Mouse (Mus musculus): ENCODE measurements around the gene Slf2. TPM values are rescaled to one million over a fixed set of nuclear protein-coding genes. Genes with fewer than 3 reads are reported as not detected.

Slf2 gene
- polyA plus RNA-seq, 1 experiment from 2014 or later, result 56.7 TPM

GRCm38 (mm10) chr19:45013581-45014225, 82.8 kb downstream of the Slf2 start:
- no peak overlapping the region; the same call in 1 of the 2 replicates for H3K9ac ChIP-seq (replicated peaks; ENCODE audit: low read depth, low read length)
- no peaks in the 10 kb centered on the region for H3K27me3 ChIP-seq (ENCODE audit: control insufficient read depth, insufficient read depth, low read length)
- no peak overlapping the region for H3K4me3 ChIP-seq (ENCODE audit: low read depth, low read length)
- peaks cover 26% of the 10 kb centered on the region for H3K36me3 ChIP-seq (ENCODE audit: control insufficient read depth, insufficient read depth, low read length)
- H3K27ac ChIP-seq (ENCODE audit: low read length), result peak overlapping the region; percentile 99; the same call in 1 of the 2 replicates
- H3K4me2 ChIP-seq (replicated peaks; ENCODE audit: low read depth, low read length), result peak overlapping the region; percentile 91; the same call in 1 of the 2 replicates
- no peak for ATAC-seq (ENCODE audit: insufficient number of reproducible peaks, insufficient read depth, low FRiP score, low read depth)
- 45% methylated on average over 6 of the region's 6 CpGs for WGBS
- H3K4me1 ChIP-seq (ENCODE audit: control insufficient read depth, insufficient read depth, low read length), result peaks cover 16% of the 10 kb centered on the region; the same call in 1 of the 2 replicates
- no peaks in the 10 kb centered on the region for H3K9me3 ChIP-seq (ENCODE audit: control insufficient read depth, low read depth, low read length)

DNA sequence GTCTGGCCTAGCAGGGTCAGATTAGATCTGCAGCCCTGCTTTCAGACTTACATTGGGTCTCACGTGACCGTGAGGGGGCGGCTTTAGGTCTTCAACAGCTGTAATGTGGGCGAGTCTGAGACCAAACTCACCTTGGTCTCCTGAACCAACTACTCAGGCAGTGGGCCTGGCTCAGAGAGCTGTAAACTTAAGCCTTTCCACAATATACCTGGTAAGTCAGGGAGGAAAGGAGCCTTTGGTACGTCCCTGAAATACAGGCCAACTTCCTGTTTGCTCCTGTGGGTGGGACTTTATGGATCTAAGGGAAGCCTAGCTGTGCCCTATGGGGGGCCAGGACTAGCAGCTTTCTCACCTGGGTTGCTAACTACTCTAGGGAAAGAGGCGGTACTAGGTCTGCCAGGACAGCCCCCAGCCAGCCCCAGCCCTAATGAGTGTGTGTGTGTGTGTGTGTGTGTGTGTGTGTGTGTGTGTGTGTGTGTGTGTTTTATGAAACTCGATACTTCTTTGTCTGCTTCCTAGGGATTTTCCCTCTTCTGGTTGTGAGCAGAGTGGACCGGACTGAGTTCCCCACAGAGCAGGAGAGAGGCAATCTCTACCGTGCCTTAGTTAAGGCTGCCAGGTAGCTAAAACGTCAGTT, 83.5 kb downstream of the Slf2 start, which contains the start of gene Lzts2:
Lzts2 (plus strand) TSS at position 80 of the 637 bp plus-strand sequence.
- Histone ChIP-seq H3K9me3 (ENCODE audit: control insufficient read depth, low read depth, low read length) (no peaks in the 10 kb centered on the region), H3K36me3 (ENCODE audit: control insufficient read depth, insufficient read depth, low read length) (peaks cover 22% of the 10 kb centered on the region), H3K27me3 (ENCODE audit: control insufficient read depth, insufficient read depth, low read length) (no peaks in the 10 kb centered on the region), H3K9ac (replicated peaks; ENCODE audit: low read depth, low read length) (peak within 1 kb of the TSS; percentile 28; the same call in 1 of the 2 replicates), H3K4me3 (ENCODE audit: low read depth, low read length) (peak within 1 kb of the TSS; percentile 87), H3K27ac (ENCODE audit: low read length) (peak within 1 kb of the TSS; percentile 99), H3K4me2 (replicated peaks; ENCODE audit: low read depth, low read length) (peak within 1 kb of the TSS; percentile 91), H3K4me1 (ENCODE audit: control insufficient read depth, insufficient read depth, low read length) (peaks cover 22% of the 10 kb centered on the region)
- WGBS, result 6% methylated on average over 10 of the region's 10 CpGs
- peak; percentile 29 for ATAC-seq (ENCODE audit: insufficient number of reproducible peaks, insufficient read depth, low FRiP score, low read depth)

- WGBS, result 0% methylated on average over 25 of the region's 25 CpGs
- H3K4me2 ChIP-seq (replicated peaks; ENCODE audit: low read depth, low read length), result peak overlapping the region; percentile 91
- peak overlapping the region; percentile 28; the same call in 1 of the 2 replicates for H3K9ac ChIP-seq (replicated peaks; ENCODE audit: low read depth, low read length)
- ATAC-seq (ENCODE audit: insufficient number of reproducible peaks, insufficient read depth, low FRiP score, low read depth), result peak; percentile 8; the same call in 1 of the 2 replicates
- H3K36me3 ChIP-seq (ENCODE audit: control insufficient read depth, insufficient read depth, low read length), result peaks cover 18% of the 10 kb centered on the region
- no peaks in the 10 kb centered on the region for H3K9me3 ChIP-seq (ENCODE audit: control insufficient read depth, low read depth, low read length)
- H3K27me3 ChIP-seq (ENCODE audit: control insufficient read depth, insufficient read depth, low read length), result no peaks in the 10 kb centered on the region
- peak overlapping the region; percentile 87 for H3K4me3 ChIP-seq (ENCODE audit: low read depth, low read length)
- peaks cover 27% of the 10 kb centered on the region for H3K4me1 ChIP-seq (ENCODE audit: control insufficient read depth, insufficient read depth, low read length)
- H3K27ac ChIP-seq (ENCODE audit: low read length), result peak overlapping the region; percentile 99
These were observed 84.0 kb downstream of the Slf2 start for GRCm38 (mm10) chr19:45014981-45015402.

GRCm38 (mm10) chr19:45015518-45016281, 84.7 kb downstream of the Slf2 start:
- Histone ChIP-seq H3K4me3 (ENCODE audit: low read depth, low read length) (peak overlapping the region; percentile 87), H3K27me3 (ENCODE audit: control insufficient read depth, insufficient read depth, low read length) (no peaks in the 10 kb centered on the region), H3K9ac (replicated peaks; ENCODE audit: low read depth, low read length) (peak overlapping the region; percentile 28), H3K9me3 (ENCODE audit: control insufficient read depth, low read depth, low read length) (no peaks in the 10 kb centered on the region), H3K27ac (ENCODE audit: low read length) (peak overlapping the region; percentile 99), H3K4me2 (replicated peaks; ENCODE audit: low read depth, low read length) (peak overlapping the region; percentile 91), H3K4me1 (ENCODE audit: control insufficient read depth, insufficient read depth, low read length) (peaks cover 34% of the 10 kb centered on the region), H3K36me3 (ENCODE audit: control insufficient read depth, insufficient read depth, low read length) (peaks cover 11% of the 10 kb centered on the region)
- no peak for ATAC-seq (ENCODE audit: insufficient number of reproducible peaks, insufficient read depth, low FRiP score, low read depth)
- under 1% methylated on average over 34 of the region's 34 CpGs for WGBS

DNA sequence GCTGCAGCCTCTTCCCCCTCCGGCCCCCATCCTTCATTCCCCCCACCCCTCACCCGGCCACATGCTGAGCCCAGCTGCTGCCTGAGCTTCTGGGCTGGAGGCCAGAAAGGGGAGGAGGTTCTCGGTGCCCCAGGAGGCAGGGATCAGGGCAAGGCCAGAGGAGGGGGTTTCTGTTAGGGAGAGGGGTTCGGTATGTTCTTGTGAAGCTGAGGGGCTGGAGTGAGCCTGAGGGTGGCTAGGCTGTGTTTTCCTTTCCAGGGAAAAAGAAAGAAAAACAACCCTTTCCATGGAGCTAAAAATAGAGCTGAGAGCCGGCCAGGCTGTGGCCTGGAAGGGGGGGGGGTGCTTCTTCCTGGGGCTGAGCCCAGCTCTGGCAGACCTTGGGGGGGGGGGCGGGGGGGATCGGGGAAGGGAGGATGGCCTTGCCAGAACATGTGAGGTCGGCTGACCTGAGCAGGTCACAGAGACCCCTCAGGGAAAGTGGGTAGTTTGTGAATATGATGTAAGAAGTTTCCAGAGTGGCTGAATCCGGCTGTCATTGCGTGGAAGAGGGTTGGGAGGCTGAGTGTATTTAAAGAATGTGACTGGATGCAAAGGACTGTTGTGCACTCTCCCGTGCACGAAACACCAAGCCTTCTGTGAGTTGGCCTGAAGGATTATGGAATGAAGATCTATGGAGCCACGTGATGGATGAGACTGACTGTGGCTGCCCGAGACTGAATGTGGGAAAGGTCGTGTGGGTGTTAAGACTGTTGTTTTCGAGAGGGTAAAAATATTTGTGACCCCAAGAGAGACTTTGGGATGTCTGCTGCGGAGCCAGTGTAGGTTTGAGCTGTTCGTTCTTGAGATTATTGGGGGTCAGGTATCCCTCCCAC, 85.6 kb downstream of the Slf2 start:
- no peaks in the 10 kb centered on the region for H3K9me3 ChIP-seq (ENCODE audit: control insufficient read depth, low read depth, low read length)
- peak overlapping the region; percentile 91 for H3K4me2 ChIP-seq (replicated peaks; ENCODE audit: low read depth, low read length)
- H3K27ac ChIP-seq (ENCODE audit: low read length), result peak overlapping the region; percentile 99
- H3K4me1 ChIP-seq (ENCODE audit: control insufficient read depth, insufficient read depth, low read length), result peaks cover 43% of the 10 kb centered on the region
- ATAC-seq (ENCODE audit: insufficient number of reproducible peaks, insufficient read depth, low FRiP score, low read depth), result peak; percentile 20; the same call in 1 of the 2 replicates
- H3K36me3 ChIP-seq (ENCODE audit: control insufficient read depth, insufficient read depth, low read length), result peaks cover 7% of the 10 kb centered on the region; the same call in 1 of the 2 replicates
- no peaks in the 10 kb centered on the region for H3K27me3 ChIP-seq (ENCODE audit: control insufficient read depth, insufficient read depth, low read length)
- H3K9ac ChIP-seq (replicated peaks; ENCODE audit: low read depth, low read length), result peak overlapping the region; percentile 28
- H3K4me3 ChIP-seq (ENCODE audit: low read depth, low read length), result peak overlapping the region; percentile 87
- under 1% methylated on average over 17 of the region's 18 CpGs for WGBS

DNA sequence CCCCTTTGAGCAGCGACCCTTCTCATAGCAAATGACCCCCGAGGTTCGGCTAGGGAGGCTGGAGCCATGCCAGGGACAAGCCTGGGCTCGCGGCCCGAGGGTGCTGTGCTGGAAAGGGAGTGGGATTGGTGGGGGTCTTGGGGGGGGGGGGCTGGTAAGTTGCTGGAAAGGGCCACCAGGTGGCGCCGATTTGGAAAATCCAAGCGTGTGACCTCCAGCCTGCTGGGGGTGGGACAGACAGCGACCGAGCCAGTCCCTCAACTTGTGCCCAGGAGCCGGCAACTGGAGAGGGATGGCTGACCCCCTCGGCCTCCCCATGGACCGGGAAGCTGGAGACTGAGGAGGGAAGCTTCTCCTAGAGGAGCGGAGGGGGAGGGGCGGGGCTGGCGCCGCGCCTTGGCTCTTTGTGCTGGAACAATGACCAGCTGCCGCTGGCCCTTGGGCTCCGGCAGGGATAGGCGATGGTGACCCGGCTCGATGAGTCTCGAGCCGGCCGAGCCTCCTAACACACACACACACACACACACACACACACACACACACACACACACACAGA, 86.3 kb downstream of the Slf2 start:
- Histone ChIP-seq H3K36me3 (ENCODE audit: control insufficient read depth, insufficient read depth, low read length) (peaks cover 9% of the 10 kb centered on the region; the same call in 1 of the 2 replicates), H3K9ac (replicated peaks; ENCODE audit: low read depth, low read length) (peak overlapping the region; percentile 76; the same call in 1 of the 2 replicates), H3K4me3 (ENCODE audit: low read depth, low read length) (peak overlapping the region; percentile 87), H3K27me3 (ENCODE audit: control insufficient read depth, insufficient read depth, low read length) (no peaks in the 10 kb centered on the region), H3K4me2 (replicated peaks; ENCODE audit: low read depth, low read length) (peak overlapping the region; percentile 91), H3K4me1 (ENCODE audit: control insufficient read depth, insufficient read depth, low read length) (peaks cover 47% of the 10 kb centered on the region), H3K27ac (ENCODE audit: low read length) (peak overlapping the region; percentile 99), H3K9me3 (ENCODE audit: control insufficient read depth, low read depth, low read length) (no peaks in the 10 kb centered on the region)
- 0% methylated on average over 21 of the region's 27 CpGs for WGBS
- ATAC-seq (ENCODE audit: insufficient number of reproducible peaks, insufficient read depth, low FRiP score, low read depth), result peak; percentile 47

DNA sequence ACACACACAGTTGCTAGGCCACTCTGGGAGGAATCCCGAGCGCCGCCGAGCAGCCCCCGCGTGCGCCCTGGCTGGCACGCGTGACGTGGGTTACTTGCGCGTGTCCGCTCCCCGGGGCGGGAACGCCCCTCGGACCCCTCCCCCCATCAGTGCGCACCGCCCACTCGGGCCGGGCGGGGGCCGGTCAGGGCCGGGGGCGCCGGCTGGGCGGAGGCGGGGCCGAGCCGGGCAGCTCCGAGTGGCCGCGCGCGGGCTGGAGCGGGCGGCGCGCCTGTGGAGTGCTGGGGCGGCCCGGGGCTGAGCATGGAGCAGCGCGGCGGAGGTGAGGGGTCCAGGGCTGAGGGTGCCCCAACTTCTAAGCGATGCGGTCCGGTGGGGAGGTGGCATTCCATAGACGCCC, 87.0 kb downstream of the Slf2 start:
- ATAC-seq (ENCODE audit: insufficient number of reproducible peaks, insufficient read depth, low FRiP score, low read depth), result peak; percentile 69
- under 1% methylated on average over 48 of the region's 48 CpGs for WGBS
- H3K27ac ChIP-seq (ENCODE audit: low read length), result peak overlapping the region; percentile 99
- H3K4me1 ChIP-seq (ENCODE audit: control insufficient read depth, insufficient read depth, low read length), result peaks cover 47% of the 10 kb centered on the region
- no peaks in the 10 kb centered on the region for H3K9me3 ChIP-seq (ENCODE audit: control insufficient read depth, low read depth, low read length)
- peaks cover 14% of the 10 kb centered on the region; the same call in 1 of the 2 replicates for H3K36me3 ChIP-seq (ENCODE audit: control insufficient read depth, insufficient read depth, low read length)
- peak overlapping the region; percentile 91 for H3K4me2 ChIP-seq (replicated peaks; ENCODE audit: low read depth, low read length)
- no peaks in the 10 kb centered on the region for H3K27me3 ChIP-seq (ENCODE audit: control insufficient read depth, insufficient read depth, low read length)
- peak overlapping the region; percentile 76 for H3K9ac ChIP-seq (replicated peaks; ENCODE audit: low read depth, low read length)
- H3K4me3 ChIP-seq (ENCODE audit: low read depth, low read length), result peak overlapping the region; percentile 87

Measured in stomach, embryonic 14.5 days (tissue).